Mouse (Mus musculus): Measurements from ENCODE around the gene Agpat4.

Agpat4 gene

DNA sequence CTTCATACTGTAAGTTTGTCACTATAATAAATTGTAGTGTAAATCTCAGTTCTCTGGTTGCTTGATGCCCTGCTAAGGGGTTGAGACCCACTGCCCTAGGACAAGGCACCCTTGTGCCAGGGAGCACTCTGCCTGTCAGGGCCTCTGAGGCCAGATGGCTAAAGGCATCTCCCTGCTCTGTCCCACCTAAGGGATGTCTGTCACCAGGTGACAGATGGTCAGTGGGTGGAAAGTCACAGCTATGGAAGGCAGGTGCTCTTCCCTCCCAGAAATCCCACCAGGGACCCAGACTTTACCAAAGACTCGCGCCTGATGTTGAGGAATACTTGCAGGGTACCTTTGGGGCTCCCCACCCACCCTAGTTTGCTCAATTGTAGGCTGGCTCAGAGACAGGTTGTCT lies 42.0 kb downstream of the Agpat4 start:
- no peak for DNase-seq (ENCODE audit: low spot score in 2 of 2)

DNA sequence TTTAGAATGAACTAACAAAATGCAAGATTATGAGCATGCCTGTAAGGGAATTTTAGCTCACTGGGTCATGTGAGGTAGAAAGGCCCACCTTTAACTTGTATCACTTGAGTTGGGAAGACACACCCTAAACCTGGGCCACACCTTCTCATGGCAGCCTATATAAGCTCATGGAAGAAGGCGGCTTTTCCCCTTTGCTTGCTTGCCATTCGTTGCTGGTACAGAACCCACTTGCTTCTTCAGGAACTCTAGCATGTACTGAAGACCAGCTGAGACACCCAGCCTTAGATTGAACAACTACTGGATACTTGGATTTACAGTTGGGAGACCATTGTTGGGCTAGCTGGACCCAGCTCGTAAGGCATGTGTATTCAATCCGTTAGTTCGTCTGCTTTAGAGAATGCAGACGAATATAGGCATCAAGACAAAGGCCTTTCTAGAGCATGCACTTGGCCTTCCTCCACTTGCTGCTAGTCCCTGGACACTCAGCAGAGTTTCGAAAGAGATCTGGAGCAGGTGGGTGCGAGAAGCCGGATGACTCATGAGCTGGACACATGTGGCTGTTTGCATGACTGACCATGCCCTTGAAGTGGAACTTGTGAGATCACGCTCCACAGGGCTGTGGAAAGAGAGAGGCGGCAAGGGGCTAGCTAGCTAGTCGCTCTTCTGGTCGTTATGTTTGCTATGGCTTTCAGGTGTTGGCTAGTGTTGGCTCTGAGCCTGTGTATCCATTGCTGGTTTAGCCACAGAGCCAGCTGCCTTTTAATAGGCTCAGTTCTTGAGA lies 42.7 kb downstream of the Agpat4 start:
- DNase-seq (ENCODE audit: low spot score in 2 of 2): peak; percentile 32 to 53

DNA sequence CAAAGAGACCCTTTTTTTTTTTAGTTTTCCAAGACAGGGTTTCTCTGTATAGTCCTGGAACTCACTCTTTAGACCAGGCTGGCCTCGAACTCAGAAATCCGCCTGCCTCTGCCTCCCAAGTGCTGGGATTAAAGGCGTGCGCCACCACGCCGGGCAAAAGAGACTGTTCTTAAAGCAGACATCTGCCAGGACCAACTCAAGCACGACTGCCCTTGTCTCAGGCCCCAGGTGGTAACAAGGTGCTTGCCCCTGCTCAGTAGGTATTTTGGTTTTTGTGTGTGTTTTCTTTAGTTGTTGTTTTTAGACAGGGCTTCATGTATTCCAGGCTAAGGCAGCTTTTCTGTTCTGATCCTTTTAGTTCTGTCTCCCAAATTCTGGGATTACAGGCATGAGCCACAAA lies 43.4 kb downstream of the Agpat4 start:
- DNase-seq (ENCODE audit: low spot score in 2 of 2): no peak

DNA sequence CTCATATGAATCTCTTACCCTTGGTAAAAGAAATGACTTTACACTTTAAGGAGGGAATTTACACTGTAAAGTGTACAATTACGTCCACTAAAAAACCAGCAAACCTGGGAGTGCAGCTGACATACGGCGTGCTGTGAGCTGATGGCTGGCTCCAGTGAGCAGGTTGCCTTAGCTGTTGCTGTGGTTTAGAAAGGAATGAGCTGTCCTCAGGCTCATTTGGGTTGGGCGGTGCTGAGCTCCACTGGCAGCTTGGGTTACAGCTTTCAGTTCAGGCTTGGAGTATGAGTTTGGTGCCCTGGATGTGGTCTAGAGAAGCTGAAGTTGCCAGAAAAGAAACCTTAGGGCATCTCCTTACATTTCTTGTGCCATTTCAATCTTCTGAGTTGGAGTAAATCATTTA lies 44.3 kb downstream of the Agpat4 start:
- DNase-seq (ENCODE audit: low spot score in 2 of 2): no peak

DNA sequence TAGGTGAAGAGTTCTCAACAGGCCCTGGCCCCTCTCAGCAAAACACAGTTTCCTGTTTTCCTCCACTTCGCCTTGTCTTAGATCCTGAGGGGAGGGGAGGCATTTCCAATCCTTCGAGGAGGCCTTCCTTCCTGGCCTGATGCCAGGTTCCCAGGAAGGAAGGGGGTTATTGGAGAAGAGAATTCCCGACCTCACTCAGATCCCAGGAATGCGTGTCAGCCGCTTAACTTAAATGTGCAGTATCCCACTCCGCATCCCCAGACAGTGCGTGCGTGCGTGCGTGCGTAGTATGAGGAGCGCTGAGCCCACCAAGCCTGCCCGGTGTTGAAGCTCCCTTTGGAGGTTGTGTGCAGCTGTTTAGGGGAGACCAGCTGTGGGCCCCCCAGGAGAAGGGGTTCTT lies 44.9 kb downstream of the Agpat4 start:
- no peak for DNase-seq (ENCODE audit: low spot score in 2 of 2)

DNA sequence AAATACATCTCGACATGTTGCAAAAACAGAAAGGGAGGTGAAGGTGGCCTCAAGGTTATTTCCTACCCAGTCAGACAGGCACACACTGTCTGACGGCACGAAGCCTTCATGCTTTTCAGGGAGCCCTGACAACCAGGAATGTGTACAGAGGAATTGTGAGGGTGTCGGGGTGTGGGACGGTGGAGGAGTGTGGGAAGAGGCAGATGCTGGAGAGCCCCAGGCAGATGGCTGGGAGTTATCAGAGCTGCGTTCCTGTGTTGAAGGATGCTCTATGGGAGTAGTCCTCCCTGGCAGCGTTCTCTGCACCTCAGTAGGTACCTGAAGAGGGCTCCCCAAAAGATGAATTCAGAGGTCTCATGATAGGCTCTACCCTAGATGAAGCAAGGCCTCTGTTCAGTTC lies 45.4 kb downstream of the Agpat4 start:
- DNase-seq (ENCODE audit: low spot score in 2 of 2): no peak

DNA sequence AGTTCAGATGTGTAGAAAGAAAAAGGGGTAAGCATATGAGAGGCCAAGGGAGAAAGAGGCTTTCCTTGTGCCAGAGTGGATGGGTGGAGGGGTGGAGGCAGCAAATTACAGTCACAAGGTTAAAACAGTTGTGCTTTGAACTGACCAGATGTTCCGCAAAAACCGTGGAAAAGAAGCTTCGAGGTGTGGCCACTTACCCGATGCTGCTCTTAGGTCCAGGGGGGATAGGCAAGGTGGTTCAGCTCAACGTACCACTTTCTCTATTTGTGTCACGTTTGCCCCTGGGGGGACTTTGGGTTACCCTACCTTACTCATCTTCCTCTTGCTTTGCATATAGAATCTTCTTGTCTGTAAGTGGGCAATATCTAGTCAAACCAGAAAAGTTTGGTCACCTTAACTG lies 46.0 kb downstream of the Agpat4 start:
- no peak for DNase-seq (ENCODE audit: low spot score in 2 of 2)

DNA sequence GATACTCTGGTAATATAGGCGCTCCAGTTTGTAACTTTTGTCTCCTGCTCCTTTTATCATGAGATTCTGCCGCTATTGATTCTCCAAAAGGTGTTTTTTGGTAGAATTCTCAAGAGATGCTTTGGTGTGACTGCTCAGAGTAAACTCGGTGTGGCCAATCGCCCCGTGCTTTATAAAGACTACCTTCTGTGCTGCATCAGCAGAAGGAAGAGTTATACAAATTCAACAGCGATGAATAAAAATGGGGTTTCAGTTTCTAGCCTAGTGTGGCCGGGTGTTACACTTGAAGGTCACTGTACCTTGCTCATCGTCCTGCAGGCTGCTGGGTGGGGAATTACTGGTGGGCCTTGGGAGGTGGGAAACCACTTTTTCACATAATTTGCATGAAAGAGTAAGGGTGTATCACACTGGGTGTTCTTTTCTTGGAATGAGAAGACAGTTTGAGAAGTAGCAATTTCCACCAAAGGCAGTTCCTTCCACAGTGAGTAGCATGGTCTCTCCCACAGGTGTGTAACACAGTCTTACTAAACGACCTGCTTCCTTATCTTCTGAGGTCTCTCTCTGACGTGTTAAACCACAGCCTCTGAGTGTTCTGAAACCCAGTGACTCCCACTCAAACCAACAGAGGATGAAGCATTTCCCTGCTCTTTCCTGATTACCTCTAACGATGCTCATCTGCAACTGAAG lies 46.6 kb downstream of the Agpat4 start:
- no peak for DNase-seq (ENCODE audit: low spot score in 2 of 2)

DNA sequence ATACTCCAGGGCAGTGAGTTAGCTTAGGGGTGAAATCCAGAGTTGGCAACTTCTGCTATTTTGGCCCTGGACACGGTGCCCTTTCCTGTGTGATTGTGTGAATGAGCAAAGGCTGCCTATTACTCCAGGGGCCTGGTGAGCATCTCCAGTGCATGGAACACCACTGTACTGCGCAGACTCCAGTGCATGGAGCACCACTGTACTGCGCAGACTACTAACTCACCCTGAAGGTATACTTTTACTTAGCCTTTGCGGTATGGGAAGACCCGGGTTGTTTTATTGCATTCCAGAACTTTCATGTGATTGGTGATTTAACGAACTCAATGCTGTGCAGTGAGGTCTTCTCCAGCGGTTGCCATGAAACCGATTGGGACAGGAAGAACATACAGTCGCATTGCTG lies 47.2 kb downstream of the Agpat4 start:
- DNase-seq (ENCODE audit: low spot score in 2 of 2): no peak

DNA sequence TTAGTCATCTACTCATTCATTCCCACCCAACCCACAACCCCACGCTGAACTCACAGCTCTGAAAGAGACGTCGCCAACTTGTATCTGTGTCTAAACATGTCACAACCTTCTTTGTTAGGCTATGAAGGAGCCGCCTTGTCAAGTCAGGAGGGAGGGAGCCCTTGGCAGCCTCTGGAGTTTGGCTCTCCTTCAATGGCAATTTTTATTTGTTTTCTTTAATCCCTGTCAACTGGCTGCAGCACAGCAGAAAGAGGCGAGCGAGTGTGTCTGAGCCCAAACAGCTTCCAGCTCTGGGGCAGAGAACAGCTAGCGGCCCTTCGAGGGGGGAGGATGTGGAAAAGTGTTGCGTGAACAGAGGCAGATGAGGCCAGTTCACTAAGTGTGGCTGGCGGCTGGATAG lies 50.0 kb downstream of the Agpat4 start:
- peak; percentile 70 to 81 for DNase-seq (ENCODE audit: low spot score in 2 of 2)

DNA sequence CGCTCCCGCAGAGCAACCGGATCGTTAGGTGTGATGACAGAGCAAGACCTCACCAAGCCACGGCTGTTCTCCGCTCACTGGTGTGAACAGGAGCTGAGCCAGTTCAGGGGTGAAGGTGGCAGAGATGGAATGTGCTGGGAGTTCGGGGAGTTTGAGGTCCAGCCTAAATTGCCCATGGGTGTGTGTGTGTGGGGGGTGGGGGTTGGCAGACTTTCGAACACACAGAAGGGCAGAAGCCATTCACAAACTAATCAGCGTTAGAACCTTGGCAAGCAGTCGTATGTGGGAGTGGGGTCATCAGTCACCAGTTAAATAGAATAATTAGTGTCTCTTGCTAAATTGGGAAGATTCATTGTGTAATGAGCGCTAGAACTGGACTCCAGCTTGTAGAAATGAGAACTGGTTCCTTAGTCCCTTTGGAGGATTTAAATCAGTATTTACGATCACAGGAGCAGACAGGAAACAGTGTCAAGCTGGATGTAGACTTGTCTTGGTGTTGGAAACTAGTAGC lies 50.9 kb downstream of the Agpat4 start:
- no peak for DNase-seq (ENCODE audit: low spot score in 2 of 2)

DNA sequence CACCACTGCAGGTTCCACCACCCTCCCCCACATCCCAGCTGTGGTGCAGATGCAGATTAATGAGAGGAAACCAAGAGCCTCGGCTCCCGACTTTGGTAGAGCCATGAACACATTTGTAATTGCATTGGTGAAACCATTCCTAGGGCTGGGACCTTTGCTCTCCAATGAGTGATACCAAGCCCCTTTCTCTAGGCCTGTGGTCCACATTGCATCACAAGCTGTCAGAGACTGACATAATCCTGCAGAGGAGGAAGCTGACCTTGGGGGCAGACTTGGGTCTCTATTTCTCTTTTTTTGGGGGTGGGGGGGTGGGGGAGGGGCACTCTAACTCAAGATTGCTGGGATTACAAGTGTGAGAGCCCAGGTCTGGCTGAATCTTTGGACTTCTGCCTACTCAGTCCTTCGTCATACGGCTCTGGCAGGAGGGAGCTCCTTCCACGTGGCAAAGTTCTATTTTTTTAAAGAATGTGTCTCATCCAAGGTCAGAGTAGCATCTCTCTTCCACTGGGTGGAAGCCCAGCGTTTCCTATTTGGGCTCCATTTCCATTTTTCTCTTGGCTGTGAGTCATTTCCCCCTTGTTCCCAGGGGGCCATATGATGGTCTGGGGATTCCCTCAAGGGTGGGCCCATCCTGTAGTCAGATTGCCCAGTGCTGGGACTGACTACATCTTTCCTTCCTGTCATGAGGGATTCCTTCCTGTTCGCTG lies 52.4 kb downstream of the Agpat4 start:
- DNase-seq (ENCODE audit: low spot score in 2 of 2): peak; percentile 81 to 83

DNA sequence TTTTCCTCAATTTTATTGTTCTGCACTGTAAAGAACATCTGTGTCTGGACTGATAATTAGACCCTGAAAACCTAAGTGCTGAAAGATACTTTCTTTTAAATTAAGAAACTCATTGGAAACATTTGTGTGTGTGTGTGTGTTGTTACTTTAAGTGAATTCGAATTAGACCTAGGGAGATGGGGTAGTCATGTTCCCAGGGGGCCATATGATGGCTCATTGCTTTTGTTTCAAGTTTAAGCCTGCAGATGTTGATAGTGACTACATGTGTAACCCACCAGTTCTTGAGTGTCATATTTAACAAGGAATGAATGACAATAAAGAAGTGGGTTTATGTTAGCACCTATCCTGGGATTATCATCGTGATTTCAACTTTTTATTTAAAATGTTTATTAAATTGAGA lies 53.2 kb downstream of the Agpat4 start:
- DNase-seq (ENCODE audit: low spot score in 2 of 2): no peak

DNA sequence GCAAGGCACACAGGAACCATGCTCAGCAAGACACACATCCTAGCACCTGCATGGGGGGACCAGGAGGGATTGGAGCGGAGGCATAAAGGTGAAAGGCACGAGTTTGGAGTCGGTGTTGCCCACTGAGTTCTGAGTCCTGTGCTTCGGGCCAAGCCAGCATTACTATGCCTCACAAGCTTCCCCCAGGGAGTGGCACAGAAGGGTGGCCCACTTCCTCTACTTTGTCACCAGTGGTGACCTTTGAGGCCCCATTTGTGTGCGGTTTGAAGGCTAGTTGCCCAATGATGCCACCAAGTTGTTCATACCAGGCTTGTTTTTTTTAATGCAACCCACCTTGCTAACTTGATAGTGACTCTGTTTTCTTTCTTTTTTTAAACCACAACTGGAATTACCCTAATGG lies 55.7 kb downstream of the Agpat4 start:
- no peak for DNase-seq (ENCODE audit: low spot score in 2 of 2)

DNA sequence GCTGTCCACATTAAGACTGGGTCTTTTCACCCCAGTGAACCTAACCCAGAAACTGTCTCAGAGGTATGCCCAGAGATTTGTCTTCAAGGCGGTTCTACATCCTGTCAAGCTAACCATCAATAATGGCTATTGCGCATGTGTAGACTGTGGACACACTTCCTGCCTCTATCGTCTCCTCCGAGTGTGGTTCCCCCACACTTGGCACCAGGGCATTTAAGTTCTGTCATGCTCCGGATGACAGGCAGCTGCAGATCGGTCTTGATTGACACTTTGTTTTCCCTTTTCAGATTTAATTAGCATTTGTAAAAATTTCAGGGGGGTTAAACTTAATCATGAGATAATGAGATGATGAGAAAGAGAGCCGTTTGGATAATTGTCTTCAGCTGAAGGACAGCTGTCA lies 56.4 kb downstream of the Agpat4 start:
- no peak for DNase-seq (ENCODE audit: low spot score in 2 of 2)

DNA sequence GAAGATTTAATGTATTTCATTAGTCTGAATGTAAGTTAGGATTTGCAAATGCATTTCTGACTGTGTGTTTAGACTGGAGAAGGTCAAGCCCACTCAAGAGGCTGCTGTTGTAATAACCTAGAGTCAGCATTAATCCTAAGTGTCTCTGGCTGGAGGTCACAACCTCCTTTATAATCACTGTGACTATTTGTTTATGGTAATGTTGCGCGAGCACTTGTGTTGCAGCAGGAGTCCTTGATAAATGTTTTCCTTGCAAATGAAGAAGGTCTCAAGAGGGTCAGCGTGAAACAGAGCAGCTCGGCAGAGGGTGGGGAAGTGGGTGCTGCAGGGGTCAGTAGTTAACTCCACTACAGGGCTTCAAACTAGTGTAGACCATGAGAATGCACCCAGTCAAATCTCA lies 57.1 kb downstream of the Agpat4 start:
- no peak for DNase-seq (ENCODE audit: low spot score in 2 of 2)

DNA sequence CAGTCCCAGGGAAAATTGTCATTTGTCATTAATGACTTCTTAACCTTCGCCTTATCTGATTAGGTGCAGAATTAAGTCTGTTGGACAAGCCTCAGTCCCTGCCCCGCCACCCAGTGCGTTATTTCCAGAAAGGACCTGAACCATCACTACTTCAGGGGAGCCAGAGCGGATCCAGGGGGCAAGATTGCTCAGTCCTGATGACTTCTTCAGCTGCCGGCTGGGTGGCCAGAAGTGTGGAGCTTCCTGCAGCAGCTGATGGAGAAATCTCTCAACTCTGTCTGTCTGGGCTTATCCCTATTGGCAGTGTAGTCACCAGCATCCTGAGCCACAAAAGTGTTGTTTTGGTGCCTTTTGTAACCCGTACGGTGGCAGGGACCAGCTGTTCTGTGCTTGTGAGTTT lies 60.8 kb downstream of the Agpat4 start:
- no peak for DNase-seq (ENCODE audit: low spot score in 2 of 2)

DNA sequence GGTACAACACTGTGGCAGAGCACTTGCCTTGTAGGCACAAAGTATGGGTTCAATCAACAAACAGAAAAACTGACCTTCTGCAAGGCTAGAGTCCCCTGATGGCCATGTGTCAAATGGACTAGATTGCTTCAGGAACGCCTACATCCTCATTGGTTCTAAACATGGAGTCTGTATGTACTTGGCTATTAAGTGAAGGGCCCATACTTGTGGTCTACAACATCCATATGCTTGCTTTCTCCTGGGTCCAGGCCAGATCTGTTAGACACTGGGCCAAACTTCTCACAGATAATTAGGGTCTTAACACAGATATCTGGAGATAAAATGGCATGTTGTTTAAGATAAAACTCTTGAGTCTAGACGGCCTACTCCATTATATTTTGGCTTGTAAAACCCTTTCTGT lies 61.3 kb downstream of the Agpat4 start:
- no peak for DNase-seq (ENCODE audit: low spot score in 2 of 2)

DNA sequence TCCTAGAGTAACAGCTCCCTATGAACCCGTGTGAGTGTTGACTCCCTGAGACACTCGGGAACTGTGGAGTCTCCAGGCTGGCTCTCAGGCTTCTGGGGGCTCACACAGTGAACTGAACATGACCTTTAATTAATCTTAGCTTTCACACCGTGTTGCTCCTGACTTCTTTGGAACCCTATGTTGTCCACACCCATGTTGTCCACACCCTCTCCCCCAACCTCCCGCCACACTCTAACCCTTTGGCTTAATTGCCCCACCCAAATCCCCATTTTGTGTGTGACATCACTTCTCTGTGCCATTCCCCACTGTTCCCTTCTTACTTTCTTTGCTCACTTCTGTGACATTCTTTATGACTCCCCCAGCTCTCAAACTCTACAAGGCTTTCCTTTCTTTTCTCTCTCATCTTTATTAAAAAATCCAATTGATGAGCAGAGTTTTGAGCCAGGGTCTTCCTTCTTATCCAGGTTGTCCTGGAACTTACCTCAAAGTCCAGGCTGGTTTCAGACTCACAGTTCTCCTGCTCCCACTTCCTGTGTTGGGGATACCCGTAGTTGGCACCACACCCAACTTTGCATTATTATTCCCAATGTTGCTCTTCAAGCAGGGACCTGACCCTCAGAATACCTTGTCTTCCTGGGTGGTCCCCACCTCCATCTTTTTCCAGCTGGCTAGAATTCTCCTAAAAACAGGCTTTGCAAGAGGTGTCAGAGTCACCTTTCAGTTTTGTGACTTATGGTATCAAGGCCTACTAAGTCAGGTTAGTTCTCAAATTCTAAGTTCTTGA lies 64.4 kb downstream of the Agpat4 start:
- no peak for DNase-seq (ENCODE audit: low spot score in 2 of 2)

DNA sequence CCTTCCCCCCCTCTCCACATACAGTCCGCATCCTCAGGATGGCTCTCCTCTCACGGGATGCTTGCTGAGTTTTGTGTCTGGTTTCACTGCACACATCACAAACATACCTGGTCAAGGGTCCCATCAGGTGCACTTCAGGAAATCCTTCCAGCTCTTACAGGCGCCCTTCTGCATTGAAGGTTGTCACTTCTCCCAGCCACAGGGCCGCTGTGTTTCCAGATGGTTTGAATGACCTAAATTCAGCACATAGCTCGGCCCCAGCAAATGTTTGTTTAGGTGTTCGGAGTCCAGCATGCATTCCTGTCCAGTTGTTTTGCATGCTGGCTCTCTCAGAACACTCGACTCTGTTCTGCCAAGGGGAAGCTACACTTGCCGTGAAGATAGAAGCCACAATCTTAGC lies 65.8 kb downstream of the Agpat4 start:
- DNase-seq (ENCODE audit: low spot score in 2 of 2): no peak

DNA sequence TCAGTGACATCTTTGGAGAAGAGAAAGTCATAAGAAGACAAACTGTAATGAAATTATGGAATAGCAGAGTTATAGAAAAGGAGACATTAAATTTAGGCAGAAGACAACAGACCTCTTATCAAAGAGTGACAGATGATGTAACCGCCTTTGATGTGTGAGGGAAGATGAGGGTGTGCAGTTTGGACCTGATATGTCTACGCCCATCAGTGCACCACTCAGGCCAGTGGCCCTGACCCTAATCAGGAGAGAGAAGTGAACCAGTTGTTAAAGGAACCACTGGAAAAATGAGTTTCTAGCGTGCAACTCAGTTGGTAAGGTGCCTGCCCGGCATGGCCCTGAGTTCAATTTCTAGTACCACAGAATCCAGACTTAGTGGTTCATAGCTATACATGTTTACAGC lies 67.4 kb downstream of the Agpat4 start:
- no peak for DNase-seq (ENCODE audit: low spot score in 2 of 2)

DNA sequence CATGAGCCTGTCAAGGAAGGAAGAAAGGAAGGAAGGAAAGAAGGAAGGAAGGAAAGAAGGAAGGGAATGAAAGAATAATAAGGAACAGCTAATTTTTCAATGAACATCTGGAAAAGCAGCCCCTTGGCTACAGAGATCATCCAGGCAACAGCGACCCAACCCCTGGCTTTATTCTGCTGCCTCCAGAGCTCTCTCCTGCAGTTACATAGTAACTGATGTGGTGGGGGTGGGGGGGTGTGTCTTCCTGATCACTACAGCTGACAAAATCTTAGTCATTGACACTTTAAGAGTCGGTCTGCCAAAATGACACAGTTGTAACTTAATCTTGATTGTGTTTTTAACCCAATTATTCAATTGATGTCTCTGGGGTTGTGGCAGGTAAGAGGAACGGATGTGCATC lies 67.8 kb downstream of the Agpat4 start:
- no peak for DNase-seq (ENCODE audit: low spot score in 2 of 2)
